Mouse (Mus musculus) spleen, adult 2 months (tissue): ENCODE measurements at regions not wholly inside any gene's neighbourhood (a gene's known extent, or its start where the extent isn't known, plus 50 kb on each side); places are given as distances from the start of the nearest gene placed in this dataset.

Experiments used
- CTCF ChIP-seq: fragments of 200-500 bp; IDR thresholded peaks from 2 replicates; pipeline ENCODE4 v1.5.1; 2011; ENCODE audit warnings: mild to moderate bottlenecking, inconsistent platforms; ENCODE audit not compliant: insufficient read depth, insufficient read length, insufficient replicate concordance; ENCODE audit errors: extremely low read depth
- POLR2A ChIP-seq: fragments of 200-500 bp; IDR thresholded peaks from 2 replicates; pipeline ENCODE4 v1.6.1; 2011; ENCODE audit warnings: low read depth, low read length, inconsistent platforms

- TF ChIP-seq POLR2A (no peak), CTCF (no peak)
These were observed 103.7 kb downstream of the Zfp706 start for GRCm38 (mm10) chr15:36903922-36904321.
